Mouse (Mus musculus): Measurements from ENCODE around the gene Egr4. TPM values are rescaled to one million over a fixed set of nuclear protein-coding genes. Genes with fewer than 3 reads are reported as not detected.

Gene Egr4
- not detected for polyA plus RNA-seq (2017; shearing (Covaris generic))

DNA sequence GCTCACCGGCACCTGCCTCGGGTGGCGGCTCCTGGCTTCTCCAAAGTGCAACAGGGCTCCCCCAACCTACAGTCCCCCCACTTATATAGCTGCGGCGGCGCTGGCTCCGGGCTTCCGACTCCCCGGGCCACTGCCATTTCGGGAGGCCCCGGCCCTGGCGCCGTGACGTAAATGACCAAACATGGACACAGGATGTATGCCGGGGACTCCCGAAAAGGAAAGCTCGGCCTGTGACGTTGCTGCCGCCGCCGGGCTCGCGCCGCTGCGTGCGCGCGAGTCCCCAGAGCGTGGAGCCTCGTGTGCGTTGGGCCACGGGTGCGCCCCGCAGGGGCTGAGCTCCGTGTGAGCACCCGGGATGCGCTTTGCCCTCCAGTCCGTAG is at the start of gene Egr4:
TSS of gene Egr4 (minus strand) at position 59 of the 380 bp plus-strand sequence.
- ATAC-seq, result peak; percentile 89

DNA sequence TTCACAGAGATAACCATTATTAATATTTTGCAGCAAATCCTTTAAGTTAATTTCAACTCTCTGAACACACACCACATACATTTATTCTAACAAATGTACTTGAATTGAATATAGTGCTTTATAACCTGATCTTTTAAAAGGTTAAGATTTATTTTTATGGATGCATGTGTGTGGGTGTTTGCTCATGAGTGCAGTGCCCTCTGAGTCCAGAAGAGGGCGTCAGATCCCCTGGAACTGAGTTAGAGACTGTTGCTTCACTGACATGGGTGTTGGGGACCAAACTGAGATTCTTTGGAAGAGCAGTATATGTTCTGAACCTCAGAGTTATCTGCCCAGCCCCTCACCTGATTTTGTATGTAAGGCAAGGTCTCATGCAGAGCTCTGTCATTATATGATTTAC is 49.0 kb upstream of the Egr4 start:
- ATAC-seq, result no peak

DNA sequence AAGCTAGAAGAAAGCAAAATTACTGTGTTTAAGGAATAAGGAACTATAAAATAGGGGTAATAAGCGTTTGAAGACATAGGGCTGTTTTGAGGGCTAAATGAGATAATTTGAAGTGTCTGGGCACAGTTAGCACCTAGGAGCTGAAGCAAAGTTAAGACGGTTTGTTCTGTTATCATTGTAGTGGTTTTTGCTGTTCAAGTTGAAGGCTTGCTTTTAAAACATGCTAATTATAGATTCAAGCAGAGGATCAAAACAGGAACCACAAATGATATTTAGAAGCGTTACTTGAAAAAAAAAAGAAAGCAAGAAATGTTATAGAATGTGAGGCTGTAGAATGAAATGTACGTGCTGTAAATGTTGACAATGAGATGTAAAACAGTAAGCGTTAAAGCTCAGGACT is 34.3 kb upstream of the Egr4 start:
- ATAC-seq, result no peak

DNA sequence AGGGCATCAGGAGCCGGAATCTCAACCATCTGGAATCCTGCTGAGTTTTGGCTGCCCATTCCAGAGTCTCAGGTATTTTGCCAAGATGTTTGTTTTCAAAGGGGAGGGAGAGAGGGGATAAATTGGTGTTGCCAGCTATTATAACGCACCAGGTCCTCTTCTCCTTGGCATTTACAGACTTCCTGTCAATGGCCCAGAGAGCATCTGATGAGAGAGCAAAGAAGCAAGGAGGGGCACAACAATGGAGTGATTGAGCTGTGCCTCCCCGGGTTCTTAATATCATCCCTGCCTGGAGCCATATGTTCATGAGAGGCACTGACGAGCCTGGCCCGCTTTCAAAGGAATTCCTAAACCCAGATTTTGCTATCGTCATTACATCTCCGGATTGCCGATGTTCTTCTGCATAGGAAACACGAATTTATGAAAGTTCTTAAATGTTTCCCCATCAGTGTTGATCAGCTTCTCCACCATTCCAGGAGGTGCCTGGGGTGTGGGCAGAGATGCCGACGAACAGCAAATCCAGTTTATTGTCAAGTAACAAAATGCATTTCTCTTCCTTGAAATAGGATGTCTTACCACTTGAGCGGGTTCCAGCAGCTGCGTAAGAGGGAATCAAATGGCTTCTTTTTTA is 31.0 kb upstream of the Egr4 start:
- no peak for ATAC-seq

DNA sequence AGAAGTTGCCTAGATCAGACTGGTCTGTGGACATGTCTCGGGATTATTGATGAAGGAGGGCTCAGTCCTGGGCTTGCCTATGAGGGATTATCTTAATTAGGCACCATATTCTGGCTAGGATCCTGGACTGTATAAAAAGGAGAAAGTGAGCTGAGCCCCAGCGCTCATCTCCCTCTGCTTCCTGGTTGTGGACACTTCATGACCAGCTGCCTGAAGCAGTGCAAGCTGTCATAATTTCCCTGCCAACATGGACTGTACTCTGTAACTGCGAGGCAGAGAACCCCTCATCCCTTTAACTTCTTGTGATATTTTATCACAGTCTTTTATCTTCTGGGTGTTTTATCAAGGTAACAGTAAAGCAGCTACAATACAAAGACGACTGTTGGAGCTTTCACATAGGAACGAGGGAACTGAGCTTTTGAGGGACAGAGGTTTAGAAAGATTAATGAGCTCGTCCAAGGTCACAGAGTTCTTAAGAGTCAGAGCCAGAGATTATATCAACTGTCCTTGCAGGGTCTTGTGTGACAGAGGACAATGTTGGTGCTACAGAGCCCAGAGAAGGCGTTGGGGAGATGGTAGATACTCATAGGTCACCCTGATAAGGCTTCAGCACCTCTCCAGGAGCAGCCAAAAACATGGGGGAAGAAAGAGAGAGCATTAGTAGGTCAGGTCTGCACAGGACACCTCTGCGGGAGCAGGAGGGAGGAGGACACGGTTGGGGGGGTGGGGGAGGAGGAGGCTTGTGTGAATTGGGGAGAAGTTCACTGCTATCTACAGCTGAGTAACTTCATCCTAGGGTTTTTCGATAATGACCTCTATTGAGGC is 30.2 kb upstream of the Egr4 start:
- ATAC-seq, result no peak

DNA sequence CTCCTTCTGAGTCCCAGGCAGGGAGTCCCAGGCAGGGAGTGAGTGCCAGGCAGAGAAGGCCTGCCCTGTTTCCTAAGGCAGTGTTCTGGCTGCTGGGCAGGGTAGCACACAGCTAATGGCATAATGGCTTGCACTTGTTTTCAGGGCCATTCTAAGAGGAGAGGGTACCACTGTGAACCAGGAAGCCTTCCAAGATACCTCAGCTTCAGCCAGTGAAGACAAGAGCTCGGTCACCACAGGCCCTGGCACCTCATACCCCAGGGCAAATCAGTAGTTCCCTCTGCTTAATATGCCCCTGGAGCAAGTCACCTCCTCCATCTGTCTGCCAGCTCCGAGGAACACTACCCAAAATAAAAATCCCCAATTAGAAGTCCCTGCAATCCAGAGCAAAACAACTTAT is 9.4 kb upstream of the Egr4 start:
- no peak for ATAC-seq

DNA sequence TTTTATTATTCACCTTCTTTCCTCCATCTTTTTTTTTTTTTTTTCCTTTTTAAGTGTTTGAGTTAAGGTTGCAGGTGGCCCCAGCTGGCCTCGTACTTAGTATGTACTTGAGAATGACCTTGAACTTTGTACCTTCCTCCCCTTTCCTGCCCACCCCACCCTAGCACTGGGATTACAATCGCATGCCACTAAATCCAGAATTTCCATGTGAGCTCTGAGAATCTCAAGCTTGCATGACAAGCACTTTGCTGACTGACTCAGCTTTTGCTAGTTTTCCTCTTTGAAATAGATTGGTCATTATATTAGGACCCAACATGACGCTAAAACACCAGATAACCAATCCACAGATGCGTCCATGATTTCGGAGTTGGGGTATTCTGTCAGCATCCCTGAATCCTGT is 8.6 kb upstream of the Egr4 start:
- no peak for ATAC-seq

DNA sequence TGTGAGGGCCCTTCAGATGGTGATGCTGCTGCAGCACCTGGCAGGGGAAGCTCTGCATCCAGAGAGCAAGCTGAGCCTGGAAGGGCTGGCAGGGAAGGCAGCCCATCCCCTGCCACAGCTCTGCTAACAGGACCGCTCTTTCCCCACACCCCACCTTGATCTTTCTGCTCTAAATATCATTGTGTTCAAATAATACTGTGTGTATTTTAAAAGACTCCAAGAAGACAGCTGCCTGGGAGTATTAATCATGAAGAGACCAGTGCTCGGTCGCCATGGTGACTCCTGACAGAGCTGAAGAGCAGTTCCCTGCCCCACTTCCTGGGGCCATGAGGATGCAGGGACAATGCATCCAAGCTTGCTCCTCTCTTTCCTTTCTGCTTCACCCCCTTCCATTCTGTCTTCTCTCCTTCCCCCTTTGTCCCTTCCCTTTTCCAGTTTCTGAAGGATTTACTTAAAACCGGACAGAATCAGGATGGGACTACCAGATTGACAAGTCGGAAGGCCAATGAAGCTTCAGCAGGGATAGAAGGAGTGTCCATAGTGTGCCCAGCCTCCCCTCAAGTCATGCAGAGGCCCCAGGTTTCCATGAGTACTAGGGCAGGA is 4.8 kb upstream of the Egr4 start:
- no peak for ATAC-seq

DNA sequence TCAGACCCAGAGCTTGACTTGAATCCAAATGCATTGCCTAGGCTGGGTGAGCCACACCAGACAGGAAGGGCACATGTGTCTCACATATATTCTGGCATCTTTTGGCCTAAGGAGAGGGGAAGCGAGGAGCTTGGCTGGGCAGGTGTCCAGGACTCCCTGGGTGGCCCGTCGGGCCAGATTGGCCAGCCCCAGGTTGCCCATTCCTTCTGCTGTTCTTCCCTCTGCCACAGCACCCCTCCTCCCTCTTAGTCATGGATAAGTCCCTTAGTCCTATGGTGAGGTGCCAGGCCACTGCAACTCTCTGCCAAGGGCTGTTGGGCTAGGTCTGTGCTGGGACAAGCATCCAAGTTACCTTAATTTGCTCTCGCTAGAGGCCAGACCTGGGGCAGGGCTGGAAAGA is 2.6 kb upstream of the Egr4 start:
- ATAC-seq, result no peak

DNA sequence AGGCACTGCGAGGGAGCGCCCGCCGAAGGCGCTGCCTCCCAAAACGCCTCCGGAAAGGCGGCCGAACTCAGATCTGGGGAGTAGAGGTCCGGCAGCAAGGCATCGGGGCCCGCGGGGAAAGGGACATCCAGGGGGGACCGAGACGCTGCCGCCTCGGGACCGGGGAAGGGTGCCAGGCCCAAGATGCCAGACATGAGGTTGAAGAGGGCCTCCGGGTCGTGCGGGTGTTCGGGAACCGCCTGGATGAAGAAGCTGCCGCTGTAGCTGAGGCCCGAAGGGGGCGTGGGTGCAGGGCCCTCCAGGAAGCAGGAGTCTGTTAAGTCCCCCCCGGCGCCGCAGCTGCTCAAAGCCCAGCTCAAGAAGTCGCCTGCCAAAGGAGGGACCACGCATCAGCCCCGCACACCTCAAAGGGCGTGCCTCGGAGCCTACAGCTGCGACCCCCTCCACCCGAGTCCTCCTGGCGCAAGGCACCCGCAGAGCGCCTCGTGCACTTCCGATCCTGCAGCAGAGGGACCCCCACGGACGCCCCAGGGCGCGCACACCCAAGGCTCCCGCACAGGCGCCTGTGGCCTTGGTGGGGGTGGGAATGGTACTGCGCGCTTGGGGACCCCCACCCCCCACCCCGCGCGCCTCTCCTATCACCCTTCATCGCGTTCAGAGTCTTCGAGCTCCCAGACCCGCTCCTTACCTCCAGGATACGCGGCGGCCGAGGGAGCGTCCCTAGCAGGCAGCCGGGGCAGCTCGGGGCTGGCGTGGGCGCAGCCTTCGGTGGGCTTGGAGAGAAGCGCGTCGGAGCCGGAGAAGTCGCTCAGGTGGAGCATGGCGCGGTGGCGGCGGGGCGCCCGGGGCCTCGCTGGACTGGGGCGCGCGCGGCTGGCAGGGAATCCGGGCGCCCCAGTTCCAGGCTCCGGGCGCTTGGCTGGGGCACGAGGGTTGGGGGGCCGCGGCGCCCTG is 535 bp downstream of the Egr4 start:
- peak; percentile 11 for ATAC-seq

DNA sequence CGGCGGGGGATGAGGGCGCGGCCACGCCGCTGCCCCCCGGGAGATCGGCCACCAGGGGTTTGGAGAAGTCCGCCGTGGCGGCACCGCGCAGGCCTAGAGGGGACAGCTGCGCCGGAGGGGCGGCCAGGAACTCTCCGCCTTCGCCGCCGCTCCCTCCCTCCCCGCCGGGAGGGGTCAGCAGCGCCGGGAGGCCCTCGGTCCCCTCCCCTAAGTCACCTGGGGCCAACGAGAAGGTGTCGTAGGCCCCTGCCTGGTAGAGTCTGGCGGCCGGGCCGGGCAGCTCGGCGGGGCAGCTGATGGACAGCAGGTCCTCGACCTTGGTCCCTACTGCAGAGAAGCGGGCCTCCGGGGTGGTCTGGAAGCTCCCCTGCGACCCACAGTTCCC is 1.3 kb downstream of the Egr4 start:
- no peak for ATAC-seq

DNA sequence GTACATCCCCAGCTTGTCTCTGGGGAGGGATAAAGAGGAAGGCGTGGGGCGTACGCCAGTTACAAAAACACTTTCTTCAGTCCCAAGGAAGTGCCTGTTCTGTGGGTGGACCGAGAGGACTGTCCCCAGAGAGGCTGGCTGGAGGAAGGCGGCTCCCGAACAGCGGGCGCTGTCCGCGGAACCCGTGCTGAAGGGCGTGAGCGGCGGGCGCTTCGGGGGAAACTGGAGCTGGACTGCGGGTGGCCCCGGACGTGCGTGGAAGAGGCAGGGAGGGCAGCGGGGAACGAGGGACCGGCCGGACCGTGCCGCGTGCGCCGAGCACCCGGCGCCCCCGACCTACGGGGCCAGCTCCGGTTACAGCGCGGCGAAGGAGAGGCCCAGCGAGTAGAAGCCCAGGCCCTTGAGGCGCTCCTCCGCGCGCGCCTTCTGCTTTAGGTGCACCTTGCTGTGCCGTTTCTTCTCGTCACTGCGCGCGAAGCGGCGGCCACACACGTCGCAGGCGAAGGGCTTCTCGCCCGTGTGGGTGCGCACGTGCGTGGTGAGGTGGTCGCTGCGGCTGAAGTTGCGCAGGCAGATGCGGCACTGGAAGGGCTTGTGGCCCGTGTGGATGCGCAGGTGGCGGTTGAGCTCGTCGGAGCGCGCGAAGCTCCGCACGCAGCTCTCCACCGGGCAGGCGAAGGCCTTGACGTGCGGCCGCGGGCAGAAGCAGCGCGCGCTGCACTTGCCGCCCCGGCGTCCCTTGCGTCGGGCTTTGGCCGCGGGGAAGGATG is 1.9 kb downstream of the Egr4 start:
- ATAC-seq, result no peak

DNA sequence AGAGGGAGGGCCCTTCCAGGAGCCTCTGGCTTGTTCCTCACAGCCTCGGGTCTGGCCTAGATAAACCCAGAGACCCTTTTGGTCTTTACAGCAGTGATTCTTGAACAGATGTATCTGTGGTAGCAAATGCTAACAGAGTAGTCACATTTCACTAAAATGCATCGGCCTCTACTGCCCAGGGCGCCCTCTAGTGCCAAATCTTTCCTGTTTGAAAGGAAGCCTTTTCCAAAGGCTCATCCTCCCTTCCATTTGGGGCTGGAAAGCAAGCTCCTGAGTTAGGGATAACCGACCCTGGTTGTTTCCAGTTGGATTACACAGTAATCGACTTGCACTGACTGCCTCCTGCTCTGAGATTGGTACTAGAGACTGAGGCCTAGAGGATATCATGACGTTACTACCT is 2.9 kb downstream of the Egr4 start:
- no peak for ATAC-seq

DNA sequence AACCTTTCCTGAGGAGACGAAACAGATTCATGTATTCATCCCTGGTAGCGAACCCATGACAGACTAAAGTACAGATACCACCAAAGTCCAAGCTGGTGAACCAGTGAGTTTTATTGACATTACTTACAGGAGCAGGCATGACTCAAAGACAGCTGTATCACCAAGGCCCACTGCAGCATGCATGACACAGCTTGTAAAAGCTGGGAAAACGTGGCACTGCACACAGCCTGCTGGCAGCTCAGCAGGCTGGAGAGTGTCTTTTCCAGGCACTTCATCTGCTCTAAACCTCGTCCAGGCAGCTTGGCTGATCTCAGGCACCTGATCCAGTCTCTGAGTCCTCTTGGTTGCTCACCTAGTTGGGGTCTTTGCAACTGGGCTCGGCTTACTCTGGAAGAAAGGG is 4.8 kb downstream of the Egr4 start:
- no peak for ATAC-seq

DNA sequence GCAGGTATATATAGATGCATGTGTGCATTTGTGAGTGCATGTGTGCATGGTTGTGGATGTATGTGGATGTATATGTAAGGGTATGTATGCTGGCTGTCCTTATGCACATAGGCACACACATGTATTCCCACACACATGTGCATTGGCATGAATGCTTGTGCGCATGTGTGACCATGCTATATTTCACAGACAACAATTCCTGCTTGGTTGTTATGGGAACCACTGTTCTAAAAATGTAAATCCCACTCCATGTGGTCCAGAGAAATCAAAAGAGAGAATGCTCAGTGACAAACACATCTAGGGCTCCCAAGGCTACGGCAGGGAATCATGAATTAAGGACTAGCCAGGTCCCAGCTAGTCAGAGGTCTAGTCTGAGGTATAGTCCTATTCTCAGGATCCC is 8.5 kb downstream of the Egr4 start:
- ATAC-seq, result no peak

DNA sequence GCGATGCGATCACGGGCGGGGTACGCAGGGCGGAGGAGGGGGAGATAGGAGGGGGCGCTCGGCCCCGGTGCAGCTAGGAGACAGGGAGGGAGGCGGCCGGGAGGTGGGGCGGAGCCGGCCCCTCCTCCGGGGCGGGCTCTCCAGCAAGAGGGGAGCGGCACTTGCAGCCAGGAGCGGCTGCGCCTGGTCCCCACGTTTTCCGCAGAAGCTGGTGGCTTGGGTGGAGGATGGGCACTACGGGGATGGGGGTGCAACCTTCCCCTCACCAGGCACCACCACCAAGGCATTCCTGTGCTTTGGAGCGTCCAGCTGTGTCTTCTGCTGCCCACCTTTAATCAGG is 10.5 kb downstream of the Egr4 start, which contains the start of gene Fbxo41:
TSS of gene Fbxo41 (minus strand) at position 84 of the 340 bp plus-strand sequence.
- no peak for ATAC-seq

DNA sequence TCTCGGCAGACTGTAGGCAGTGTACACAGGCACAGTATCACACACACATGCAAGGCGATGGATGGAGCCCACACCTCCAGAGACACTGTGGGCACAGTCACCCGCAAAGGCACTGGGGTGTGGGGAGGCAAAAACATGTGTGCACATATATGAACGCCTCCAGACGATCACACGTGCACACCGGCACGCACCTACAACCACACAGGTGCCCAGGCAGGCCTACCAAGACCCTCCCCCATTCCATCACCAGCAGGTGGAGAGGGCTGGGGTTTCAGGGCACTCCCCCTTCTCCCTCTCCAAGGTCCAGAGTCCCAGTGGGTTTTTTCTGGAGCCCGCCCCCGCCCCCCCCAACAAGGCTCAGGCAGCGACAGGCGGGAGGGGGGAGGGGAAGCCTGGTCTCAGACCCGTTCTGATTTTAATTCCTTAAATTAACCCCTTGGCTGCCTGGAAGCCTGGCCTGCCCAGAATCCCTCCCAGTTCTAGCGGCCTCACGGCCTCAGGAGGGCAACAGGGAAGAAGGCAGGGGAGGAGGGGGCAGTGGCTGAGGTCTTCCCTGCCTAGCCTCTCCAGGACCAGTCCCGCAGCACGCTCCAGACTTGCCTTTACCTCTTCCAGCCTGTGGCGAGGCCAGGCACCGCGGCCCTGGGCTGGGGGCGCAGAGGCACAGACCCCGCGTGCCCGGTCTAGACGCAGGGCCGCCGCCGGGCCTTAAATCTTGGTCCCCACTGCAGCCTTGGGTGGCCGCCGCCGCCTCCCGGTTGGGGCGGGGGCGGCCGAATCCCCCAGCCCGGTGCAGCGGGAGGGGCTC is 11.1 kb downstream of the Egr4 start:
- no peak for ATAC-seq

DNA sequence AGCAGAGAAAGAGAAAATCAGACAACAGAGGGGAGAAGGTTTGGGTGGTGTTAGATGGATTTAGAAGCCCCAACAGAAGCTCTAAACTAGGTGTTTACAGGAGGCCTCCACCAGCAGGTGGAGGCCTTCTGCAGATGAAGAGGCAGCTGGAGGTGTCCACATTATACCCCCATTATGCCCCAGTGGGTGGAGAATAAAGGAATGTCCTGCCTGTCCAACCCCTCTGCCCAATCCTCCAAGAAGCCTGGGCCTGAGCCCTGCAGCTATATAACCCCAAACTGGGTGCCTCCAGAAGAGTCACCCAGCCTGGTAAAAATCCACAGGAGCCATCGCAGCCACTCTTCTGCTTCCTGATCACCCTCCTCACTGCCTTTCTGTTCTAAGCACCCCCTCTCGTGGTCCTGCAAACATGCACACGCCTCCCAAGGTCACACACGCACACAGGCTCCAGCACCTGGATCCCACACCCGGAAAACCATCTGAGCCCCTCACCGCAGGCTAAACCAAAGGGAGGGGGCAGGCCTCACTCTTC is 11.8 kb downstream of the Egr4 start:
- no peak for ATAC-seq

DNA sequence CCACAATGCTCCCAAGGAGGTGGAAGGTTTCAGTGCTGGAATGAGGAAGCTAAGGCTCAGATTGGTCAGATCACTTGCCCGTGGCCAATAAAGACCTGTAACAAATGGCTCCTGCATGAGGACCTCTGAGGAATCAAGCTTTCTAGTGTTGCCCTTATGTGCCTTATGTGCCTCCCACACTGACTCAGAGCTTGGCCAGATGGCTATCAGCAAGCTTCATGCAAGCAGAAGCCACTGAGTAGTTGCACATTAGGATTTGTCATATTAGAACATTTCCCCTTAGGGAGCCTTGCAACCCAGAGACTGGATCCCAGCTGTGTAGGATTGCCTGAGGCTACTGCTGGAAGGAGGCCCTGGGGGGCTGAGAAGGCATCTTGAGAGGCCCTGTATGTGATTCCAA is 13.0 kb downstream of the Egr4 start:
- no peak for ATAC-seq

DNA sequence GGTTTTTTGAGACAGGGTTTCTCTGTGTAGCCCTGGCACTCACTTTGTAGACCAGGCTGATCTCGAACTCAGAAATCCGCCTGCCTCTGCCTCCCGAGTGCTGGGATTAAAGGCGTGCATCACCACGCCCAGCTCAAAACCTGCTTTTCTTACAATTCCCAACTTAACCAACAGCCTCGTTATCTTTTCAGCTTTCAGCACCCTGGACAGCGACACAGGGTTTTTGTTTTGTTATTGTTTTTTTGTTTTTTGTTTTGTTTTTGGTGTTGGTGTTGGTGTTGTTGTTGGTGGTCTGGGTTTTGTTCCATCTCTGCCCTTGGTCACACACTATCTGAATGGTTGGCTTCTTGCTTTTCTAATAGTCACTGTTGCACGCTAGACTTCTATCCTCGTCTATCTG is 15.2 kb downstream of the Egr4 start:
- ATAC-seq, result no peak

DNA sequence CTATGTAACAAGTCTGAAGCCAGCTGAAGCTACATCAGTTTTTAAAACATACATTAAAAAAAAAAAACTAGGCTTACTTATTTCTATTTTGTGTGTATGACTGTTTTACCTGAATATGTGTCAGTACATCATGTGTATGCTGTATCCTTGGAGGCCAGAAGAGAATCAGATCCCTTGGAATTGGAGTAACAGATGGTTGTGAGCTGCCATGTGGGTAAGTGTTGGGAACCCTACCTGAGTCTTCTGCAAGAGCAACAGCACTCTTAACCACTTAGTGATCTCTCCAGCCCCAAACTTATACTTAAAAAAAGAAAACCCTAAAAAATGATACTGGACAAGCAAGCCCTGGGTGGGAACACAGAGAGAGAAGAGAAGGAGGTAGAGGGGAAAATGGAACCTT is 16.4 kb downstream of the Egr4 start:
- ATAC-seq, result no peak

Measured in inflammation-experienced regulatory T-cells, adult 6 months (primary cell).